Mouse (Mus musculus): ENCODE measurements at regions not wholly inside any gene's neighbourhood (a gene's known extent, or its start where the extent isn't known, plus 50 kb on each side); places are given as distances from the start of the nearest gene placed in this dataset.

GRCm38 (mm10) chr12:92646634-92647033, 797.7 kb upstream of the Sel1l start:
- DNase-seq (ENCODE audit: low spot score in 2 of 2) = no peak

GRCm38 (mm10) chr12:92645006-92645624, 796.2 kb upstream of the Sel1l start:
- DNase-seq (ENCODE audit: low spot score in 2 of 2) = no peak

- DNase-seq (ENCODE audit: low spot score in 2 of 2) = no peak
Observed at GRCm38 (mm10) chr12:92619120-92619519, 770.2 kb upstream of the Sel1l start.

- no peak for DNase-seq (ENCODE audit: low spot score in 2 of 2)
Observed at GRCm38 (mm10) chr12:92618519-92618918, 769.6 kb upstream of the Sel1l start.

GRCm38 (mm10) chr12:92601673-92602072, 752.7 kb upstream of the Sel1l start:
- no peak for DNase-seq (ENCODE audit: low spot score in 2 of 2)

GRCm38 (mm10) chr12:92589725-92590124, 740.8 kb upstream of the Sel1l start:
- DNase-seq (ENCODE audit: low spot score in 2 of 2) = no peak

GRCm38 (mm10) chr12:92589305-92589704, 740.3 kb upstream of the Sel1l start:
- DNase-seq (ENCODE audit: low spot score in 2 of 2) = no peak

- DNase-seq (ENCODE audit: low spot score in 2 of 2) = no peak
Observed at GRCm38 (mm10) chr12:92578596-92578995, 729.6 kb upstream of the Sel1l start.
